Mouse (Mus musculus) MEL (cell line): ENCODE data around the gene Wipf1.

Experiments
- ELF1 ChIP-seq: IDR thresholded peaks from 2 replicates; pipeline ENCODE4 v1.6.1; 2014; ENCODE audit warnings: low read depth, mild to moderate bottlenecking, inconsistent platforms, low read length, improper control_type of control experiment, moderate library complexity
- POLR2AphosphoS2 ChIP-seq: IDR thresholded peaks from 2 replicates; pipeline ENCODE4 v1.6.1; 2011; ENCODE audit warnings: low read length, improper control_type of control experiment
- SMC3 ChIP-seq: IDR thresholded peaks from 2 replicates; pipeline ENCODE4 v1.6.1; 2011; ENCODE audit warnings: low read depth, low read length, improper control_type of control experiment
- USF1 ChIP-seq: IDR thresholded peaks from 2 replicates; pipeline ENCODE4 v1.6.1; 2014; ENCODE audit warnings: low read depth, mild to moderate bottlenecking, inconsistent platforms, low read length, improper control_type of control experiment, moderate library complexity

DNA sequence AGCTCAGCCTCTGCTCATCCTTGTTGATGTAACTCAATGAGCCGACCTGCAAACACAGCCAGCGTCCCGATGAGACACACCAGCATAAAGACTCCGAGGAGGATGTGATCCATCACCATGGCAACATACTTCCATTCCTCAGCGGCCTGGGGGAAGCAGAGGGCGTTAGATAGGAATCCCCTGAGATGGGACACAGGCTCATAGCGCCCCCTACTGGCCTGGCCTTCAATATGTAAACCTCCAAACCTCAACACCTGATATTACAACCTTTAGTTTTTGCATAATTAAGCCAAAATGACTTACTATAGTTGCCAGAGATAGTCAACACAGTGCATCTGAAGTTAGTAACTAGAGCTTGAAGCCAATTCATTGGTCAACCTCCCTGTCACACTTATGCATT is 36.6 kb upstream of the Wipf1 start:
- peak; percentile 39 for TF ChIP-seq SMC3
- no peak for TF ChIP-seq USF1
- TF ChIP-seq POLR2AphosphoS2, result no peak
- no peak for TF ChIP-seq ELF1
